Comparison of ENCODE assay signal across 8 mouse cellular contexts in the genomic region with DNA sequence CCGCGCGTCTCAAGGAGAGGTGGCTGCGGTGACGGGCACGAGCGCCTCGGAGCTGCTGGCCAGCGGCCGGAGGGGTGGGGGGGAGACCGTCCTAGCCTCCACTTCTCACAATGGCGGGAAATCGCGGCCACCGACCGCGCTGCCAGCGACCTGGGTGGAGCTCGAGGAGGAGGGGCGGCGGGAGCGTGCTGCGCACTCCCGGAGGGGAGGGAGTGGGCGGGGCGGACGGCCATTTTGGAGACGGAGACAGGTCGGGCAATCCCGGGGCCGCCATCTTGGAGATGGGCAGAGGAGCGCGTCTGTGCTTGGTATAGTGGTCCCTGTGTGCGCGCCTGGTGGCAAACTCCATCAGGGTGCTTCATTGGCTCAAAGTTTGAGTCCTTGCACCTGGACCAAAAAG. TPM values are rescaled to one million over a fixed set of nuclear protein-coding genes. Genes with fewer than 3 reads are reported as not detected.
DNase-seq lines count a peak whose midpoint lies in the region; ATAC-seq lines count a peak whose summit lies in the region.

A gene (minus strand): TSS at position 162 of the 400 bp plus-strand sequence.

- peak within 1 kb of the TSS; percentile 77 for H3K4me2 ChIP-seq in forebrain, embryonic 11.5 days (ENCODE audit: low read depth, low read length, severe bottlenecking)
- peak within 1 kb of the TSS; percentile 97 for H3K4me2 ChIP-seq in heart, embryonic 16.5 days (ENCODE audit: low read depth, low read length)
- peak within 1 kb of the TSS; percentile 97 for H3K4me2 ChIP-seq in liver, embryonic 15.5 days
- peak within 1 kb of the TSS; percentile 81 for H3K4me2 ChIP-seq in neural tube, embryonic 12.5 days (replicated peaks)

- H3K27me3 ChIP-seq in forebrain, embryonic 11.5 days (ENCODE audit: control insufficient read depth, insufficient read depth, low read length): no peaks in the 10 kb centered on the region
- H3K27me3 ChIP-seq in heart, embryonic 16.5 days (ENCODE audit: control insufficient read depth, insufficient read depth, low read length): no peaks in the 10 kb centered on the region
- H3K27me3 ChIP-seq in liver, embryonic 15.5 days: peaks cover 12% of the 10 kb centered on the region
- H3K27me3 ChIP-seq in neural tube, embryonic 12.5 days (replicated peaks): no peaks in the 10 kb centered on the region

- peak within 1 kb of the TSS; percentile 99 for H3K4me3 ChIP-seq in forebrain, embryonic 11.5 days (ENCODE audit: low read depth, low read length)
- peak within 1 kb of the TSS; percentile 99 for H3K4me3 ChIP-seq in heart, embryonic 16.5 days (ENCODE audit: low read length)
- peak within 1 kb of the TSS; percentile 93 for H3K4me3 ChIP-seq in liver, embryonic 15.5 days (replicated peaks)
- H3K4me3 ChIP-seq in neural tube, embryonic 12.5 days: peak within 1 kb of the TSS; percentile 96

- no peaks in the 10 kb centered on the region; the same call in 1 of the 2 replicates for H3K4me1 ChIP-seq in forebrain, embryonic 11.5 days (replicated peaks; ENCODE audit: control insufficient read depth, insufficient read depth, low read length)
- peaks cover 15% of the 10 kb centered on the region for H3K4me1 ChIP-seq in heart, embryonic 16.5 days (ENCODE audit: control insufficient read depth, insufficient read depth, low read length)
- H3K4me1 ChIP-seq in liver, embryonic 15.5 days (replicated peaks): peaks cover 53% of the 10 kb centered on the region
- peaks cover 16% of the 10 kb centered on the region for H3K4me1 ChIP-seq in neural tube, embryonic 12.5 days

- peak; percentile 86 to 93 for DNase-seq in CD8-positive naive resting alpha-beta T cell, adult 2 months (ENCODE audit: low read depth in 2 of 2, low spot score in 2 of 2)
- DNase-seq in c-Kit-positive CD71-negative TER-119-negative erythroid progenitor cells, embryonic 14.5 days (ENCODE audit: low read depth): peak; percentile 91
- peak; percentile 99 for DNase-seq in forebrain, embryonic 11.5 days (ENCODE audit: low spot score)
- DNase-seq in kidney, postnatal 36 days: peak; percentile 98 to 100
- DNase-seq in telencephalon, adult 2 months (ENCODE audit: low read depth, low spot score): peak; percentile 87

- H3K27ac ChIP-seq in forebrain, embryonic 11.5 days (ENCODE audit: low read depth, low read length): peak within 1 kb of the TSS; percentile 74
- H3K27ac ChIP-seq in heart, embryonic 16.5 days (ENCODE audit: low read length): peak within 1 kb of the TSS; percentile 91
- peak within 1 kb of the TSS; percentile 79 for H3K27ac ChIP-seq in liver, embryonic 15.5 days (replicated peaks)
- peak within 1 kb of the TSS; percentile 71 for H3K27ac ChIP-seq in neural tube, embryonic 12.5 days

- peak within 1 kb of the TSS; percentile 97 for H3K9ac ChIP-seq in forebrain, embryonic 11.5 days (ENCODE audit: low read length)
- H3K9ac ChIP-seq in heart, embryonic 16.5 days (ENCODE audit: low read length): peak within 1 kb of the TSS; percentile 99
- peak within 1 kb of the TSS; percentile 91 for H3K9ac ChIP-seq in liver, embryonic 15.5 days
- H3K9ac ChIP-seq in neural tube, embryonic 12.5 days: peak within 1 kb of the TSS; percentile 98

- under 1% methylated on average over 32 of the region's 35 CpGs for WGBS in forebrain, embryonic 11.5 days
- WGBS in heart, embryonic 16.5 days: 0% methylated on average over 32 of the region's 35 CpGs
- under 1% methylated on average over 35 of the region's 35 CpGs for WGBS in liver, embryonic 15.5 days (ENCODE audit: insufficient replicate concordance)
- under 1% methylated on average over 35 of the region's 35 CpGs for WGBS in neural tube, embryonic 12.5 days

- H3K9me3 ChIP-seq in forebrain, embryonic 11.5 days (ENCODE audit: control insufficient read depth, low read length): no peaks in the 10 kb centered on the region
- no peaks in the 10 kb centered on the region for H3K9me3 ChIP-seq in heart, embryonic 16.5 days (replicated peaks; ENCODE audit: control insufficient read depth, low read length)
- H3K9me3 ChIP-seq in liver, embryonic 15.5 days (replicated peaks): no peaks in the 10 kb centered on the region
- no peaks in the 10 kb centered on the region for H3K9me3 ChIP-seq in neural tube, embryonic 12.5 days

- peak; percentile 89 for ATAC-seq in forebrain, embryonic 11.5 days (replicated peaks; ENCODE audit: low FRiP score)
- ATAC-seq in heart, embryonic 16.5 days (replicated peaks; ENCODE audit: extremely low read depth, insufficient read depth, low FRiP score): peak; percentile 88
- ATAC-seq in liver, embryonic 15.5 days (ENCODE audit: insufficient read depth): peak; percentile 80
- ATAC-seq in neural tube, embryonic 12.5 days (ENCODE audit: low FRiP score, low read depth): peak; percentile 82

- no peaks in the 10 kb centered on the region for H3K36me3 ChIP-seq in forebrain, embryonic 11.5 days (ENCODE audit: control insufficient read depth, insufficient read depth, low read length)
- no peaks in the 10 kb centered on the region for H3K36me3 ChIP-seq in heart, embryonic 16.5 days (ENCODE audit: control insufficient read depth, insufficient read depth)
- no peaks in the 10 kb centered on the region; the same call in 1 of the 2 replicates for H3K36me3 ChIP-seq in liver, embryonic 15.5 days (replicated peaks)
- H3K36me3 ChIP-seq in neural tube, embryonic 12.5 days: 0 out of 2 replicates have a peak, but pooled peaks cover 3% of the 10 kb centered on the region

RNA-seq across cellular contexts. Expression of the gene that starts here (rescaled TPM):
- 86.1 and 90.8 TPM in 2 replicates for polyA plus RNA-seq in forebrain, embryonic 11.5 days (2014; fragmentation: Nextera tagmentation; extraction: Ambion mirVana)
- 37.9 and 38.5 TPM in 2 replicates for polyA plus RNA-seq in heart, embryonic 16.5 days (2015; fragmentation: Nextera tagmentation; extraction: Ambion mirVana)
- 19.0 and 19.7 TPM in 2 replicates for polyA plus RNA-seq in liver, embryonic 15.5 days (2015; fragmentation: Nextera tagmentation; extraction: Ambion mirVana)
- 61.8 and 66.2 TPM in 2 replicates for polyA plus RNA-seq in neural tube, embryonic 12.5 days (2016; fragmentation: Nextera tagmentation; extraction: Ambion mirVana)

Comparison
In these comparisons a context has a peak if more than half of its experiments do, and no peak if none do; other contexts are left out.
1. Peak in every context shown above with its lines: DNase-seq, ATAC-seq, H3K4me3 ChIP-seq and H3K27ac ChIP-seq.